Mouse (Mus musculus) liver (tissue): Measurements from ENCODE around the gene Cntn1.

Source experiments
- DNase-seq: peaks from one replicate; pipeline ENCODE4 v3.0.0-alpha.2; 2020; ENCODE audit warnings: mixed read lengths

Gene Cntn1

GRCm38 (mm10) chr15:92050996-92051352, at the start of gene Cntn1:
Cntn1 (plus strand) TSS chr15:92051165.
- DNase-seq: peak; percentile 43

- DNase-seq: no peak
These were observed 49.5 kb upstream of the Cntn1 start for GRCm38 (mm10) chr15:92001431-92001830.

GRCm38 (mm10) chr15:92012165-92013083, 38.5 kb upstream of the Cntn1 start:
- DNase-seq: no peak

GRCm38 (mm10) chr15:92034111-92034510, 16.9 kb upstream of the Cntn1 start:
- DNase-seq: no peak

- DNase-seq: no peak
These were observed 8.4 kb upstream of the Cntn1 start for GRCm38 (mm10) chr15:92042538-92042937.

GRCm38 (mm10) chr15:92046042-92046441, 4.9 kb upstream of the Cntn1 start:
- no peak for DNase-seq

- no peak for DNase-seq
These were observed 2.9 kb upstream of the Cntn1 start for GRCm38 (mm10) chr15:92048031-92048430.

GRCm38 (mm10) chr15:92048531-92048930, 2.4 kb upstream of the Cntn1 start:
- DNase-seq: no peak

- no peak for DNase-seq
These were observed 578 bp downstream of the Cntn1 start for GRCm38 (mm10) chr15:92051353-92052132.

GRCm38 (mm10) chr15:92052133-92052463, 1.1 kb downstream of the Cntn1 start:
- DNase-seq: no peak

GRCm38 (mm10) chr15:92057553-92057952, 6.6 kb downstream of the Cntn1 start:
- no peak for DNase-seq

GRCm38 (mm10) chr15:92060986-92061385, 10.0 kb downstream of the Cntn1 start:
- no peak for DNase-seq

- no peak for DNase-seq
These were observed 28.5 kb downstream of the Cntn1 start for GRCm38 (mm10) chr15:92079416-92079815.

GRCm38 (mm10) chr15:92085876-92086275, 34.9 kb downstream of the Cntn1 start:
- DNase-seq: no peak

- DNase-seq: no peak
These were observed 36.8 kb downstream of the Cntn1 start for GRCm38 (mm10) chr15:92087691-92088286.

GRCm38 (mm10) chr15:92090787-92091186, 39.8 kb downstream of the Cntn1 start:
- no peak for DNase-seq

GRCm38 (mm10) chr15:92092041-92092440, 41.1 kb downstream of the Cntn1 start:
- no peak for DNase-seq

GRCm38 (mm10) chr15:92099410-92100174, 48.6 kb downstream of the Cntn1 start:
- DNase-seq: no peak

GRCm38 (mm10) chr15:92101956-92102355, 51.0 kb downstream of the Cntn1 start:
- DNase-seq: no peak

- DNase-seq: no peak
These were observed 61.5 kb downstream of the Cntn1 start for GRCm38 (mm10) chr15:92112455-92112854.

GRCm38 (mm10) chr15:92132936-92133335, 82.0 kb downstream of the Cntn1 start:
- no peak for DNase-seq

GRCm38 (mm10) chr15:92134254-92134653, 83.3 kb downstream of the Cntn1 start:
- no peak for DNase-seq

GRCm38 (mm10) chr15:92137026-92137425, 86.1 kb downstream of the Cntn1 start:
- DNase-seq: no peak
